Mouse (Mus musculus) G1E (cell line): Measurements from ENCODE around the gene Ear10.
"Not testable (repeated sequence)": the region's sequence is repeated elsewhere in the genome, so short reads cannot be mapped to it uniquely, and the experiment has no call there.

Experiments used
- CTCF ChIP-seq: IDR thresholded peaks from 2 replicates; pipeline ENCODE4 v1.5.1; 2012; ENCODE audit warnings: low read depth, low read length, inconsistent platforms, mixed read lengths
- GATA1 ChIP-seq: IDR thresholded peaks from 2 replicates; pipeline ENCODE4 v1.6.1; 2012; ENCODE audit warnings: borderline replicate concordance, low read length, inconsistent platforms, mixed read lengths
- GATA2 ChIP-seq: IDR thresholded peaks from 2 replicates; pipeline ENCODE4 v1.6.1; 2012; ENCODE audit warnings: low read depth, low read length, inconsistent platforms, borderline replicate concordance
- POLR2AphosphoS5 ChIP-seq: IDR thresholded peaks from 2 replicates; pipeline ENCODE4 v1.6.1; 2012; ENCODE audit warnings: low read depth, low read length, inconsistent platforms; ENCODE audit not compliant: insufficient replicate concordance
- TAL1 ChIP-seq: conservative IDR thresholded peaks from 2 replicates; pipeline ENCODE4 v1.6.1; 2012; ENCODE audit warnings: low read depth, low read length, inconsistent platforms, mixed read lengths

- not testable (repeated sequence) for TF ChIP-seq CTCF, POLR2AphosphoS5, GATA1, TAL1, GATA2
These were observed 43.3 kb downstream of the Ear10 start for GRCm38 (mm10) chr14:43879966-43880545.
